Mouse (Mus musculus) liver, adult 2 months (tissue): Measurements from ENCODE around the gene Il10.

Experiments used
- CTCF ChIP-seq: fragments of 200-500 bp; IDR thresholded peaks from 2 replicates; pipeline ENCODE4 v1.5.1; 2011; ENCODE audit warnings: low read depth, low read length, control low read depth
- POLR2A ChIP-seq: fragments of 200-500 bp; IDR thresholded peaks from 2 replicates; pipeline ENCODE4 v1.6.1; 2011; ENCODE audit warnings: low read length, control low read depth; ENCODE audit not compliant: insufficient read depth; ENCODE audit errors: extremely low read depth

DNA sequence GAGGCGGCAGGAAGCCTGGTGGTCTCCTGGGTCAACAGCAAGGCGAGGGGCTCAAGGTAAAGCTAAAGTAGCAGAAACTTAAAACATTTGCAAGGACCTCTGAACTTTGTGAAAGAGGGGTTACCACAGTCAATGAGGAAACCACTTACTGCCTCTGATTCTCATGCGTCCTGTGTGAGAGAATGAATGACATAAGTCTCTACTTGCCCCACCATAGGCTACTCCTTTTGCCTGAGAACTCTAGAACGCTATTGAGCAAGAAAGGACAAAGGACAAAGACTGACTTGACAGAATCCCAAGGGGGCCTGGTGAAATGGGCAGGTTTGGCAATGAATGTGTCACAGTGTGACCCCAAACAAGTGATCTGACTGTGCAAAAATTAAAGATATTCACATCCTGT lies 22.2 kb upstream of the Il10 start:
- TF ChIP-seq POLR2A, result no peak
- TF ChIP-seq CTCF, result no peak
